Mouse (Mus musculus) gonadal fat pad, adult 2 months (tissue): ENCODE data around the gene Myh6. TPM values are rescaled to one million over a fixed set of nuclear protein-coding genes. Genes with fewer than 3 reads are reported as not detected.
"Not testable (repeated sequence)": the region's sequence is repeated elsewhere in the genome, so short reads cannot be mapped to it uniquely, and the experiment has no call there.

ENCODE experiments used
- DNase-seq: peaks from one replicate; pipeline ENCODE4 v3.0.0-alpha.2; 2012; ENCODE audit warnings: low read depth
- polyA plus RNA-seq: library from polyadenylated mRNA; depleted of rRNA; stranded (reverse); fragments of >200 nt; gene quantifications from 2 replicates; pipeline ENCODE4 v1.2.3, GENCODE M21; 2012

The Myh6 gene
- polyA plus RNA-seq, 1 experiment, result not detected

- no peak for DNase-seq
Measured at GRCm38 (mm10) chr14:54958503-54958902, 8.2 kb downstream of the Myh6 start.

GRCm38 (mm10) chr14:54956533-54956932 lies 10.2 kb downstream of the Myh6 start:
- DNase-seq, result no peak

GRCm38 (mm10) chr14:54955481-54955880 lies 11.2 kb downstream of the Myh6 start:
- no peak for DNase-seq

- DNase-seq, result no peak
Measured at GRCm38 (mm10) chr14:54954474-54954873, 12.3 kb downstream of the Myh6 start.

GRCm38 (mm10) chr14:54953664-54954206 lies 13.0 kb downstream of the Myh6 start:
- DNase-seq, result no peak

GRCm38 (mm10) chr14:54951587-54951986 lies 15.1 kb downstream of the Myh6 start:
- no peak for DNase-seq

- no peak for DNase-seq
Measured at GRCm38 (mm10) chr14:54950493-54950892, 16.2 kb downstream of the Myh6 start.

- no peak for DNase-seq
Measured at GRCm38 (mm10) chr14:54948781-54949180, 17.9 kb downstream of the Myh6 start.

- not testable (repeated sequence) for DNase-seq
Measured at GRCm38 (mm10) chr14:54947008-54947407, 19.7 kb downstream of the Myh6 start.

- no peak for DNase-seq
Measured at GRCm38 (mm10) chr14:54945975-54946704, 20.6 kb downstream of the Myh6 start.

GRCm38 (mm10) chr14:54944939-54945338 lies 21.8 kb downstream of the Myh6 start:
- DNase-seq, result no peak

- DNase-seq, result no peak
Measured at GRCm38 (mm10) chr14:54943971-54944370, 22.8 kb downstream of the Myh6 start.

GRCm38 (mm10) chr14:54942479-54942878 lies 24.2 kb downstream of the Myh6 start:
- DNase-seq, result no peak

- no peak for DNase-seq
Measured at GRCm38 (mm10) chr14:54941024-54941978, 25.4 kb downstream of the Myh6 start.

GRCm38 (mm10) chr14:54940176-54940530 lies 26.6 kb downstream of the Myh6 start:
- DNase-seq, result no peak

GRCm38 (mm10) chr14:54939434-54940175 lies 27.1 kb downstream of the Myh6 start:
- DNase-seq, result no peak

- DNase-seq, result no peak
Measured at GRCm38 (mm10) chr14:54938431-54939219, 28.1 kb downstream of the Myh6 start.

- no peak for DNase-seq
Measured at GRCm38 (mm10) chr14:54937361-54938182, 29.2 kb downstream of the Myh6 start.

- DNase-seq, result no peak
Measured at GRCm38 (mm10) chr14:54936831-54937160, 29.9 kb downstream of the Myh6 start.
